Mouse (Mus musculus) spleen, adult 2 months (tissue): ENCODE results near the gene Ppm1g.

Experiments used
- CTCF ChIP-seq: fragments of 200-500 bp; IDR thresholded peaks from 2 replicates; pipeline ENCODE4 v1.5.1; 2011; ENCODE audit warnings: mild to moderate bottlenecking, inconsistent platforms; ENCODE audit not compliant: insufficient read depth, insufficient read length, insufficient replicate concordance; ENCODE audit errors: extremely low read depth
- POLR2A ChIP-seq: fragments of 200-500 bp; IDR thresholded peaks from 2 replicates; pipeline ENCODE4 v1.6.1; 2011; ENCODE audit warnings: low read depth, low read length, inconsistent platforms

DNA sequence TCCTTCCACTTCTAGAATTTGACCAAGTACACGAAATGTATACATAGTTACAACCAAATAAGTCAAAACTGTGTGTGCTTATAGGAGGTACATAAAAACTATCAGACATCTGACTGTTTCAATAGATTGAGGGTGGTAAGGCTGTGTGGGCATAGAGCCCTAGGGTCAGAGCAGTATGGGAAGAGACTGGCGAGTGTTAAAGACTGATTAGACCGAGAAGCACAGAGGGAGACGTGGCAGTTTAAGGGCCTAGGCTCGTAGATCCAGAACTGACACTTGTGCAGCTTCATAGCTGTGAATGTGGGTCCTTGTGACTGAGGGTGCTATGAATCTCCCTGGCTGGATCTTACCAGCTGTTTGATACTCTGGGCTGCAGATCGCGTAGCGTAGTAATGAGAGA lies 34.4 kb upstream of the Ppm1g start:
- TF ChIP-seq CTCF (no peak), POLR2A (no peak)
